Mouse (Mus musculus) midbrain, postnatal 0 days (tissue): ENCODE results near the gene Ppt2. TPM values are rescaled to one million over a fixed set of nuclear protein-coding genes. Genes with fewer than 3 reads are reported as not detected.

ENCODE experiments used
- ATAC-seq: fragments of 200-750 bp; cut with Nextera tagmentation; 2 replicates; pipeline ENCODE4 v1.8.0; 2017; ENCODE audit warnings: moderate number of reproducible peaks, mild to moderate bottlenecking, moderate TSS enrichment, moderate library complexity; ENCODE audit not compliant: low FRiP score
- DNase-seq: peaks from one replicate; pipeline ENCODE4 v3.0.0-alpha.2; 2015; ENCODE audit warnings: low spot score
- H3K27ac ChIP-seq: fragments of 300-500 bp; sonication (generic); 2 replicates; pipeline ENCODE4 v1.5.1; 2014; ENCODE audit warnings: low read depth, mild to moderate bottlenecking, low read length, mixed read lengths
- H3K27me3 ChIP-seq: fragments of 300-500 bp; sonication (generic); 2 replicates; pipeline ENCODE4 v1.6.1; 2014; ENCODE audit warnings: low read length, control low read depth, mixed read lengths; ENCODE audit not compliant: insufficient read depth
- H3K36me3 ChIP-seq: fragments of 300-500 bp; sonication (generic); 2 replicates; pipeline ENCODE4 v1.6.1; 2014; ENCODE audit warnings: low read length, control low read depth, mixed read lengths; ENCODE audit not compliant: insufficient read depth
- H3K4me1 ChIP-seq: fragments of 300-500 bp; sonication (generic); 2 replicates; pipeline ENCODE4 v1.6.1; 2014; ENCODE audit warnings: mild to moderate bottlenecking, control low read depth, antibody characterized with exemption, low read length, mixed read lengths; ENCODE audit not compliant: insufficient read depth
- H3K4me2 ChIP-seq: fragments of 300-500 bp; sonication (generic); 2 replicates; pipeline ENCODE4 v1.6.1; 2014; ENCODE audit warnings: low read depth, mild to moderate bottlenecking, low read length, mixed read lengths; ENCODE audit not compliant: poor library complexity, severe bottlenecking
- H3K4me3 ChIP-seq: fragments of 300-500 bp; sonication (generic); 2 replicates; pipeline ENCODE4 v1.5.1; 2014; ENCODE audit warnings: low read depth, mild to moderate bottlenecking, low read length, moderate library complexity
- H3K9ac ChIP-seq: fragments of 300-500 bp; sonication (generic); replicated peaks from 2 replicates; pipeline ENCODE4 v1.6.1; 2014; ENCODE audit warnings: mild to moderate bottlenecking, low read length, moderate library complexity, mixed read lengths; ENCODE audit not compliant: poor library complexity, severe bottlenecking
- H3K9me3 ChIP-seq: fragments of 300-500 bp; sonication (generic); 2 replicates; pipeline ENCODE4 v1.6.1; 2016; ENCODE audit warnings: low read length, control low read depth
- CTCF ChIP-seq: IDR thresholded peaks from 2 replicates; pipeline ENCODE4 v1.5.1; 2016; ENCODE audit warnings: antibody characterized with exemption, mild to moderate bottlenecking
- WGBS: fragments of 180-500 bp; shearing (Covaris S2); extraction: QIAGEN DNeasy Blood & Tissue Kit; methylation state at CpG from one replicate; pipeline ENCODE4 v1.1.7; 2014; 5-methylcytosine and 5-hydroxymethylcytosine counted together
- polyA plus RNA-seq: library from polyadenylated mRNA; unstranded; fragments of >200 nt; fragmentation: Nextera tagmentation; extraction: Ambion mirVana; gene quantifications from 2 replicates; pipeline ENCODE4 v1.2.1, GENCODE M21; 2015
- total RNA-seq: library from RNA; depleted of rRNA; stranded (reverse); fragments of >200 nt; gene quantifications from 2 replicates; pipeline ENCODE4 v1.2.3, GENCODE M21; 2014

Gene Ppt2
- total and polyA plus RNA-seq, 2 experiments from 2014 or later: 18.0 to 31.0 TPM

DNA sequence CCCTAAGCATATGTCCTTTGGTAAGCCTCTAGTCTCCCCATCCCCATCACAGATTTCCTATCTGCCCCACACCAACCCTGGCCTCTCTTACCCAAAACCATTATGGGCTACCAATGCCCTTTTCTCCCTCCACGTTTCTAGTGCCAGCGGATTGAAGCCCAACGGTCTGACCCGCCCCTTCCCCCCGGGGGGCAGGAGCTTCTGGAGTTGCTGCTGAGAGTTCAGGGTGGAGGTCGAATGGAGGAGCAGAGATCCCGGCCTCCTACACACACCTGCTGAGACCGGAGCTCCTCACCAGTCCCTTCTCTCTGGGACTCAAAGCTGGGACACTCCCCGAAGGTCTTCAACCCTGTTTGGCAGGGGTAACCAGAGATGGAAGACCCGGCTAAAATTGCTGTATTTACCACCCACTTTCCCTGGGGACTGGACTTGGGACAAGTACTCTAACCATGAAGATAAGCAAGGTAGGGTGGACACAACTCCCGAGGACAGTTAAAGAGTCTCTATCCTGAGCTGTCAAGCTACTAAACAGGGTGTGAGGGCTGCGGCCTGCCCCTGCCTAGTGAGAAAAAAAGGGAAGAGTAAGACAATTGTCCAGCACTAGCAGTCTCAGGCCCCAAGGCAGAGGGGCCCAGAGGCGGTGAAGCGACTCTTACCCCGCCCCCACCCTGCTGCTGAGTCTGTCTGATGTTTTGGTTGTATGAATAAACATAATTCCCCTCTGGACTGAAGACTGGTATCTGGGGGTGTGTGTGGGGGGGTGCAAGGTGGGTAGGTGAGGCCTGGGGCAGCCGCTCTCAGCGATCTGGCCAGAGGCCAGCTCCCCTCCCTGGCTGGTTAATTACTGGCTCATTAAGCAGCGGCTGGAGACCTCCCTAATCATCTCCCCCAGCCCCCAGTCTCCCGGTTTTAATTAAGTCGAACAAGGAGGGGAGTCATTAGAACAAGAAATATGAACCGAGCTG lies 37.0 kb downstream of the Ppt2 start, which contains the start of gene Pbx2:
Pbx2 (plus strand) TSS at position 238 of the 965 bp plus-strand sequence.
- DNase-seq (peak; percentile 61), ATAC-seq (no peak)
- 3% methylated on average over 20 of the region's 21 CpGs for WGBS
- peak within 1 kb of the TSS; percentile 98 for H3K27ac ChIP-seq
- peak within 1 kb of the TSS; percentile 92 for H3K9ac ChIP-seq
- H3K4me3 ChIP-seq: peak within 1 kb of the TSS; percentile 76
- no peaks in the 10 kb centered on the region for H3K27me3 ChIP-seq
- H3K4me1 ChIP-seq: peaks cover 31% of the 10 kb centered on the region
- no peak for TF ChIP-seq CTCF
- peak within 1 kb of the TSS; percentile 97 for H3K4me2 ChIP-seq
- H3K9me3 ChIP-seq: no peaks in the 10 kb centered on the region
- peaks cover 11% of the 10 kb centered on the region for H3K36me3 ChIP-seq

DNA sequence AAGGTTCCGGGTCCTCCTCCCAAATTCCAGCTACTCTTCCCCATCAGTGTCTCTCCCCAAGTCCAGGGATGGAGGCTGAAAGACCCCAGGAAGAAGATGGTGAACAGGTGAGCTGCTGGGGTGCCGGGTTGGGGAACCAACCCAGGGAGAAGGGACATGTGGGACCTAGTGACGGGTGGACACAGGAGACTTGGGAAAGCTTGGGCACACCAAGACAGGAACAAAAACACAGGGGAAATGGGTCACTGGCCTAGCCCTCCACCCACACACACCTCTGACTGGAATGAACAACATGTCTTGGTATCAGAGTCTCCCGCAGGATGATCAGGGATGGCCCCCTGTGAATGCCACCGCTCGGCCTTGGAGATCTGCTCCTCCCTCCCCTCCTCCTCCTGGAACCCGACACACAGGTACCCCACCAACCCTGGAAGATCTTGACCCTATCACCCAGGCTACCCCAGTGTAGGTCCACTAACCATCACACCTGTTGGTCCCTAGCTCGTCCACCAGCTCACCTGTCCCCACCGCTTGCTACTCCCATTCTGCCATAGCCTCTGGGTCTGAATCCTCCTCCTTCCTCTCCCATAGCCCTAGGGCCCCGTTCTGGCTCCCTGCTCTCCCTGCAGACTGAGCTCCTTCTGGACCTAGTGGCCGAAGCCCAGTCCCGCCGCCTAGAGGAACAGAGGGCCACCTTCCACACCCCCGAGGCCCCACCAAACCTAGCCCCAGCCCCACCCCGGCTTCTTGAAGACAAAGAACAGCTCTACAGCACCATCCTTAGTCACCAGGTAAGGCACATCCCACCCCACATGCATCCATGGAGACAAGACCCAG lies 37.9 kb downstream of the Ppt2 start:
- H3K9me3 ChIP-seq: no peaks in the 10 kb centered on the region
- peak overlapping the region; percentile 98; the same call in 1 of the 2 replicates for H3K27ac ChIP-seq
- 0 out of 2 replicates have a peak overlapping the region, but pooled peaks have one; percentile 92 for H3K9ac ChIP-seq
- H3K36me3 ChIP-seq: peaks cover 6% of the 10 kb centered on the region
- no peak for ATAC-seq
- no peak overlapping the region for H3K4me3 ChIP-seq
- WGBS: 58% methylated on average over 15 of the region's 15 CpGs
- no peaks in the 10 kb centered on the region for H3K27me3 ChIP-seq
- TF ChIP-seq CTCF: no peak
- no peak for DNase-seq
- peak overlapping the region; percentile 97 for H3K4me2 ChIP-seq
- peaks cover 38% of the 10 kb centered on the region for H3K4me1 ChIP-seq

DNA sequence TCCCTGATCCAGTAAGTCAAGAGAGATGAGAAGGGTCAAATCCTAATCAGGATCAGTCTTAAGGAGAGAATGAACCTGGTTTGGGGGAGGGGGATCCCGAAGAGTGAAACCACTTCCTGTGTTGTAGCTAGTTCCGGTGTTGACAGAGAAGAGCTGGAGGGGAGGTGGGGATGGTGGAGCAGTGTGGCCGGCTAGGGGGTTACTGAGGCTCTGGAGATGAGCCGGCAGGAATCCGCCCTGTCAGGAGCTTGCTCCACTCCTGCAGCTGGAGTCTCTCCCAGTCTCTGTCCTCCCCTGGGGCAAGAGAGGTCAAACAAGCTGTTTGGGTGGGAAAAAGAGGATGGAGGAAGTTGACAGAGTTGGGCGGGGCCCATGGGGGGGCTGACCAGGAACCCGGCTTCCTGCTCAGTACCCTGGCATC lies 38.6 kb downstream of the Ppt2 start, which contains the start of gene Gpsm3:
Gpsm3 (plus strand) TSS at position 126 of the 421 bp plus-strand sequence.
- peaks cover 2% of the 10 kb centered on the region; the same call in 1 of the 2 replicates for H3K36me3 ChIP-seq
- H3K4me3 ChIP-seq: no peak within 1 kb of the TSS
- peaks cover 38% of the 10 kb centered on the region for H3K4me1 ChIP-seq
- DNase-seq (no peak), ATAC-seq (no peak)
- H3K4me2 ChIP-seq: peak within 1 kb of the TSS; percentile 15; the same call in 1 of the 2 replicates
- H3K27me3 ChIP-seq: no peaks in the 10 kb centered on the region
- no peak for TF ChIP-seq CTCF
- no peak within 1 kb of the TSS for H3K9ac ChIP-seq
- whole genome bisulfite sequencing: 32% methylated on average over 7 of the region's 7 CpGs
- no peaks in the 10 kb centered on the region for H3K9me3 ChIP-seq
- H3K27ac ChIP-seq: no peak within 1 kb of the TSS

DNA sequence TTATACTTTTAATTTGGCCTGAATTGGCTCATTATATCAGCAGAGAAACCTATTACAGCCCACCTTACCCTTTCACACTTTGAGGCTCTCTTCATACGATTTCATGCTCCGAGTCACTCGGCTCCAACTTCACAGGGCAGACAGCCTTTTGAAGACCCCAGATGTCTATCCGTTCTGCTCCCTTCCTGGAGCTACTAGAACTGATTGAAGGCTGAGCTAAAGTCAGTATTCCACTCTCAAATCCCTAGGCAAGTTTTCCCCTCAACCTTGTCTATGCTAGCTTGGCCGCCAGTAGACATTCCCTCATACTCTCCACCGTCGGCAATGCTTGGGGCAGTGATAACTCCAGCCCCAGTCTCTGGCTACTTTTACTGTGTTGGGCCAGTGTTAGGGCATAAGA lies 39.1 kb downstream of the Ppt2 start:
- no peak overlapping the region for H3K27ac ChIP-seq
- no peaks in the 10 kb centered on the region for H3K9me3 ChIP-seq
- WGBS: 54% methylated on average over 7 of the region's 7 CpGs
- no peak for TF ChIP-seq CTCF
- no peak overlapping the region for H3K9ac ChIP-seq
- H3K36me3 ChIP-seq: no peaks in the 10 kb centered on the region
- ATAC-seq: no peak
- peaks cover 34% of the 10 kb centered on the region for H3K4me1 ChIP-seq
- DNase-seq: no peak
- no peaks in the 10 kb centered on the region for H3K27me3 ChIP-seq
- H3K4me3 ChIP-seq: no peak overlapping the region
- no peak overlapping the region for H3K4me2 ChIP-seq

DNA sequence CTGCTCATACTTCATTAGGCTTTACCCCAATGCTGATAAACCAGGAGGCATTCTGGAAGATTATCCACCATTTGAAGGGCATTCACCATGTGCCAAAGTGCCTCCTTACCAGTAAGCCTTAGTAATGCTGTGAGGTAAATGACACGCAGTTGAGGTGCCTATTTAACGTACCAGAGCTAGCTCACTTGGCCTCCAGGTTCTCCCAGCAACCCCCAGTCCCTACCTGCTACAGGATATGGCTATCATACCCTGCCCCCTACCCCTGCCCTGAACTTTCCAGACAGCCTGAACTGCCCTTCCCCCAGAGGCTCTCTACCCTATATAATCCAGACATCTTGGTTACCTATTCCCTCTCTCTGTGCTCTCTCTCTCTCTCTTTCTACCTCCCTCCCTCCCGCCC lies 39.5 kb downstream of the Ppt2 start:
- no peaks in the 10 kb centered on the region for H3K27me3 ChIP-seq
- H3K27ac ChIP-seq: no peak overlapping the region
- WGBS: 78% methylated on average over 3 of the region's 3 CpGs
- TF ChIP-seq CTCF: no peak
- no peak overlapping the region for H3K4me2 ChIP-seq
- DNase-seq: no peak
- H3K4me1 ChIP-seq: peaks cover 29% of the 10 kb centered on the region
- no peak overlapping the region for H3K9ac ChIP-seq
- no peak for ATAC-seq
- H3K9me3 ChIP-seq: no peaks in the 10 kb centered on the region
- H3K4me3 ChIP-seq: no peak overlapping the region
- H3K36me3 ChIP-seq: no peaks in the 10 kb centered on the region
